Mouse (Mus musculus): ENCODE measurements around the gene Fam163a. TPM values are rescaled to one million over a fixed set of nuclear protein-coding genes. Genes with fewer than 3 reads are reported as not detected.

The Fam163a gene
- total and polyA plus RNA-seq, 2 experiments from 2014 or later: 3.5 to 3.7 TPM

DNA sequence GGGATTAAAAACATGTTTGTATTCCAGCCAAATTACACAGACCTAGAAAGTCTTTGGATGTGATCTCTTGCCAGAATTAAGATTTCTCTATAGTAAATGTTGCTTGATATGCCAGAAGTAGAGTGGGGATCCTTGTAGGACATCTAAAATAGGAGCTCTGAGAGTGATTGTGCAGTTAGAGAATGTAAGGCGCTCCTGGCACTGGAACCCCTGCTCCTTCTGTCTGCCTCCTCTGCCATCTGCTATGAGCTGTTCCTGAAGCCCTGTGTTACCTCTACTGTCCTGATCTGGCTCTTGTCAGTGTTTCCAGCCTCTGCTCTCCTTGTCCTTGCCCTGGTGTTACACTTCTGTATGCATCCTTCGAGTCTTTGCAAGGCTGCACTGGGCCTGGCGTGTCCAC lies 18.2 kb downstream of the Fam163a start:
- Histone ChIP-seq H3K9ac (replicated peaks; ENCODE audit: low read length) (no peak overlapping the region), H3K36me3 (ENCODE audit: insufficient read depth, low read length) (no peaks in the 10 kb centered on the region), H3K4me1 (ENCODE audit: insufficient read depth, low read length) (peaks cover 18% of the 10 kb centered on the region), H3K4me2 (ENCODE audit: low read depth, low read length) (no peak overlapping the region), H3K4me3 (ENCODE audit: low read length) (no peak overlapping the region), H3K27me3 (ENCODE audit: insufficient read depth, low read length) (no peaks in the 10 kb centered on the region), H3K27ac (no peak overlapping the region), H3K9me3 (ENCODE audit: low read length) (0 out of 2 replicates have a peak, but pooled peaks cover 3% of the 10 kb centered on the region)
- ATAC-seq (no peak), DNase-seq (ENCODE audit: low spot score) (no peak)
- TF ChIP-seq CTCF (IDR thresholded peaks at IDR 0.05; ENCODE audit: low read depth): no peak
- WGBS: 90% methylated on average over 3 of the region's 3 CpGs

GRCm38 (mm10) chr1:156184158-156184571 lies 20.7 kb downstream of the Fam163a start:
- Histone ChIP-seq H3K27ac (no peak overlapping the region), H3K4me3 (ENCODE audit: low read length) (no peak overlapping the region), H3K9ac (replicated peaks; ENCODE audit: low read length) (no peak overlapping the region), H3K36me3 (ENCODE audit: insufficient read depth, low read length) (no peaks in the 10 kb centered on the region), H3K4me1 (ENCODE audit: insufficient read depth, low read length) (peaks cover 32% of the 10 kb centered on the region), H3K9me3 (ENCODE audit: low read length) (0 out of 2 replicates have a peak, but pooled peaks cover 3% of the 10 kb centered on the region), H3K27me3 (ENCODE audit: insufficient read depth, low read length) (no peaks in the 10 kb centered on the region), H3K4me2 (ENCODE audit: low read depth, low read length) (0 out of 2 replicates have a peak overlapping the region, but pooled peaks have one; percentile 13)
- WGBS: 13% methylated on average over 11 of the region's 11 CpGs
- ATAC-seq: no peak
- no peak for TF ChIP-seq CTCF (IDR thresholded peaks at IDR 0.05; ENCODE audit: low read depth)
- DNase-seq (ENCODE audit: low spot score): peak; percentile 40

- no peak for ATAC-seq
- peaks cover 32% of the 10 kb centered on the region for H3K4me1 ChIP-seq (ENCODE audit: insufficient read depth, low read length)
These were observed 21.5 kb downstream of the Fam163a start for GRCm38 (mm10) chr1:156183176-156183958.

DNA sequence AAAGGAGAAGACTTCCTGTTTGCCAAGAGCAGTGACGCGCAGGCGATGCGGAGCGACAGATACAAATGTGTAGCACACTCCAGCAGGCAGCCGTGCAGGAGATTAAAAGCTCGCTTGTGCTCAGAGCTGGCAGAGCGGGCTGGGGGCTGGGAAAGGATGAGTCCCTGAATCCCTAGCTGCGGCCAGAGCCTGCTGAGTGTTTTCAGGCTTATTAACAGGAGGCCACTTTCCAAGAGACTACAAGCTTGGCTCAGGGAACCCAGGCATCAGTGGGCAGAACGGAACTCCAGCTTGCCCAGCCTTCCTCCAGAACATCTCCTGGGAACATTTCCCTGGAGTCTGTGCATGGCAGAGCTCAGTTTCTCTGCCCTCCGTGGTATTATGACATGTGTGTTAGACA lies 25.0 kb downstream of the Fam163a start:
- peaks cover 32% of the 10 kb centered on the region for H3K4me1 ChIP-seq (ENCODE audit: insufficient read depth, low read length)
- no peaks in the 10 kb centered on the region for H3K36me3 ChIP-seq (ENCODE audit: insufficient read depth, low read length)
- H3K27me3 ChIP-seq (ENCODE audit: insufficient read depth, low read length): no peaks in the 10 kb centered on the region
- WGBS: 6% methylated on average over 11 of the region's 11 CpGs
- no peak for TF ChIP-seq CTCF (IDR thresholded peaks at IDR 0.05; ENCODE audit: low read depth)
- H3K9ac ChIP-seq (replicated peaks; ENCODE audit: low read length): no peak overlapping the region
- peak overlapping the region; percentile 4; the same call in 1 of the 2 replicates for H3K4me2 ChIP-seq (ENCODE audit: low read depth, low read length)
- DNase-seq (ENCODE audit: low spot score) (peak; percentile 92), ATAC-seq (peak; percentile 91)
- no peak overlapping the region for H3K4me3 ChIP-seq (ENCODE audit: low read length)
- no peaks in the 10 kb centered on the region for H3K9me3 ChIP-seq (ENCODE audit: low read length)
- peak overlapping the region; percentile 37; the same call in 1 of the 2 replicates for H3K27ac ChIP-seq

More at GRCm38 (mm10) chr1:156183176-156183958, 21.5 kb downstream of the Fam163a start:
- Histone ChIP-seq H3K4me3 (ENCODE audit: low read length) (no peak overlapping the region), H3K27ac (no peak overlapping the region), H3K9ac (replicated peaks; ENCODE audit: low read length) (no peak overlapping the region), H3K9me3 (ENCODE audit: low read length) (0 out of 2 replicates have a peak, but pooled peaks cover 3% of the 10 kb centered on the region), H3K36me3 (ENCODE audit: insufficient read depth, low read length) (no peaks in the 10 kb centered on the region), H3K4me2 (ENCODE audit: low read depth, low read length) (no peak overlapping the region), H3K27me3 (ENCODE audit: insufficient read depth, low read length) (no peaks in the 10 kb centered on the region)
- TF ChIP-seq CTCF (IDR thresholded peaks at IDR 0.05; ENCODE audit: low read depth): no peak
- DNase-seq (ENCODE audit: low spot score): no peak
- 15% methylated on average over 6 of the region's 6 CpGs for WGBS

DNA sequence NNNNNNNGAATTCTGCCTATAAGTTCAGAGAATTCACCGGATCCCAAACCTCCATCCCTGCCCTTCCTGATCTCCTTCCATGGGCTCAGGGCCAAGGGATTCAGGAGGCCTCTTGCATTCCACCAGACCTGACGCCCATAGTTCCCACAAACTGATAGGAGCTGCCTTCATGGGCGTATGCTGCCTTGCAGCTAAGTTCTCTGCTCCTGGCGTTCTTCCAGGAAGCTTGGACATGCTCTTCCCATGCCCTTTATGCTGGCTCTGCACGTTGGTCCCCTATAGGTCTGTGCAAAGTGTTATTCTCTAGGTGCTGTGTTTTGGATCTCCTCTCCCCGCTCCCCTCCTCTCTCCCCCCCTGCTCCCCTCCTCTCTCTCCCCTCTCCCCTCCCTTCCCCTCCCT lies 36.1 kb downstream of the Fam163a start:
- Histone ChIP-seq H3K27me3 (ENCODE audit: insufficient read depth, low read length) (no peaks in the 10 kb centered on the region), H3K36me3 (ENCODE audit: insufficient read depth, low read length) (no peaks in the 10 kb centered on the region), H3K27ac (no peak overlapping the region), H3K9ac (replicated peaks; ENCODE audit: low read length) (no peak overlapping the region), H3K4me1 (ENCODE audit: insufficient read depth, low read length) (no peaks in the 10 kb centered on the region), H3K4me3 (ENCODE audit: low read length) (no peak overlapping the region), H3K9me3 (ENCODE audit: low read length) (no peaks in the 10 kb centered on the region; the same call in 1 of the 2 replicates), H3K4me2 (ENCODE audit: low read depth, low read length) (no peak overlapping the region)
- no peak for ATAC-seq
- no peak for TF ChIP-seq CTCF (IDR thresholded peaks at IDR 0.05; ENCODE audit: low read depth)
- peak; percentile 42 for DNase-seq (ENCODE audit: low spot score)
- WGBS: 33% methylated on average over 6 of the region's 6 CpGs

DNA sequence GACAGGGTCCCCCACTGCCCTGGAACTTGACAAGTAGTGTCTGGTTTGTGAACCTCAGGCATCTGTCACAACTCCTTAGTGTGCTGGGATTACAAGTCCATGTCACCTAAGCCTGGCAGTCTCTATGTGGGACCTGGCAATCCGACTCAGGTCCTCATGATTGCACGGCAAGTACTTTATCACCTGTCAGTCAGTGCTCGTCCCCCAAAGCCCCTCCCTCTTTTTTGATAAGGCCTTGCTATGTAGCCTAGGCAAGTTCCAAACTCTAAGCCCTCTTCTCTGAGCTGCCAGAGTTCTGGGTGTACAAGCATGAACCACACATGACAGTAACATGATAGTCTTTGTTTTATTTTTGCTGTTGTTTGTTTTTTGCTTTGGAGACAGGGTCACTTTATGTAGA lies 88.1 kb downstream of the Fam163a start:
- H3K9me3 ChIP-seq (ENCODE audit: low read length): no peaks in the 10 kb centered on the region
- no peak overlapping the region for H3K4me2 ChIP-seq (ENCODE audit: low read depth, low read length)
- no peak overlapping the region for H3K4me3 ChIP-seq (ENCODE audit: low read length)
- WGBS: 67% methylated on average over 3 of the region's 3 CpGs
- ATAC-seq (no peak), DNase-seq (ENCODE audit: low spot score) (no peak)
- no peak overlapping the region for H3K9ac ChIP-seq (replicated peaks; ENCODE audit: low read length)
- H3K4me1 ChIP-seq (ENCODE audit: insufficient read depth, low read length): no peaks in the 10 kb centered on the region
- no peaks in the 10 kb centered on the region for H3K27me3 ChIP-seq (ENCODE audit: insufficient read depth, low read length)
- TF ChIP-seq CTCF (IDR thresholded peaks at IDR 0.05; ENCODE audit: low read depth): no peak
- no peaks in the 10 kb centered on the region for H3K36me3 ChIP-seq (ENCODE audit: insufficient read depth, low read length)
- no peak overlapping the region for H3K27ac ChIP-seq

Data from hindbrain, postnatal 0 days (tissue).